Mouse (Mus musculus) ovary, adult 18-20 months (tissue): ENCODE data around the gene Dmac2.

Experiments
- DNase-seq: peaks from one replicate; pipeline ENCODE4 v3.0.0; 2022; ENCODE audit warnings: low spot score, mixed read lengths

Dmac2 gene

GRCm38 (mm10) chr7:25655601-25656428 lies 36.6 kb downstream of the Dmac2 start:
- DNase-seq, result no peak

DNA sequence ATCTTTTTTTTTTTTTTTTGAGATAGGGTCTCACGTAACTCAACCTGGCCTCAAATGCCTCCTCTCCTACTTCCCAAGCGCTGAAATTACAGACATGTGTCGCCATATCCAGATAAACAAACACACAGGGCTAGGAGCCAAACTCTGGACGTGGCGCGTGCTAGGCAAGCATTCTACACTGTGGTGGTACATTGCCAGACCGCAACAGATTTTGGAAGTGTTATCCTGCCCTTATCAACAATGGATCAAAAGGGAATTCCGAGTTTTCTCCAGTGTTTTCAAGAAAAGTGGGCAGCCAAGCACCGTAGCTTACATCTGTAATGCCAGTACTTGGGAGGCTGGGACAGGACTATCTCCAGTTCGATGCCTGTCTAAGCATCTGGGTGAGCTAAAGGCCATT lies 38.6 kb downstream of the Dmac2 start:
- DNase-seq, result no peak

GRCm38 (mm10) chr7:25658657-25659472 lies 39.7 kb downstream of the Dmac2 start, which contains the start of the genes Bckdha and Exosc5:
Gene Bckdha, minus strand, starts transcription at chr7:25658981.
Gene Exosc5, plus strand, starts transcription at chr7:25659164.
- peak; percentile 99 for DNase-seq

DNA sequence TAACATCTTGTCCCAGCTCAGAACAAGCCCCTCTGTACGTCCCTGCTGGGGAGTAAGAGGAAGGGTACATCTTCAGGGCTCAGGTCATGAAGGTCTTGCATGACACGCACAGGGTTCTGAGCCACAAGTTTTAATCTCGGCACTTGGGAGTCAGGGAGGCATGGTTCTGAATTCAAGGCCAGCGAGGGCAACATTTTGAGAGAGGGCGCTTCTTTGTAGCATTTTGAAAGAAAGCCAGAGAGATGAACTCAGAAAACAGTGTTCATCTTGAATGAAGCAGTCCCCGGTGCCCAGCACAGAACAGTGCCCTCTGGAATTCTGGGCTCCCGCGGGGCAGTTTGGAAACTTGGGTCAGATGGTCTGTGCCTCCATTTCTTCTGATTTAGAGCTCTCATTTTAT lies 47.2 kb downstream of the Dmac2 start:
- no peak for DNase-seq

- no peak for DNase-seq
Observed at GRCm38 (mm10) chr7:25669158-25669557, 49.9 kb downstream of the Dmac2 start.

DNA sequence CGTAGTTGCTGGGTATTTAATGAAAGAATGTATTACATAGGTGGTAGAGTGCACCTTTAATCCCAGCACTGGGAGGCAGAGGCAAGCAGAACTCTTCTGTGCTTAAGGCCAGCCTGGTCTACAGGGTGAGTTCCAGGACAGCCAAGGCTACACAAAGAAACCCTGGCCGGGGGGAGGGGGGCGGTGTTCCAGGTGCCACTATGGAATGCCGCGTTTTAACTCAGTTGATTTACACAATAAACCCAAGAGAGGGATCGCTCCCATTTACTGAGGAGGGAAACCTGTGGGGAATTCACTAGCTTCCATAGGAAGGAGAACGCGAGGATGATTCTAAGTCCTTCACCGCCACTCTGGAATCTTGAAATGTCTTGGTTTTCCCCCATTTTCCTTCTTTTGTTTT lies 50.4 kb downstream of the Dmac2 start:
- no peak for DNase-seq

DNA sequence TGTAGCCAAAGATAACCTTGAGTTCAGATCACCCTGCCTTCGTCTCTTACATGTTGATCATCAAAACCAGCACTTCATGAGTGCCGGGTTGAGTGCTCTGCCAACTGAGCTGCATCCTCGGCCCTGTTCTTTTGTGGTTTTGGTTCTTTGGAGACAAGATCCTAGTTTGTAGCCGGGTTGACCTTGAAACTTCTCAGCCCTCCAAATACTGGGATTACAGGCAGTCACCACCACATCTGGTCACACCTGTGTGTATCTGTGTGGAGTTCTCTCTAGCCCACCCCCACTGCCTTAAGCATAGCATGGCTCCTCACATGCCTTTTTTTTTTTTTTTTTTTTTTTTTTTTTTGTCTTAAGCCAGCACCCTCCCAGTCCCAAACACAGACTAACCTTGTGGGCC lies 50.9 kb downstream of the Dmac2 start:
- DNase-seq, result no peak

DNA sequence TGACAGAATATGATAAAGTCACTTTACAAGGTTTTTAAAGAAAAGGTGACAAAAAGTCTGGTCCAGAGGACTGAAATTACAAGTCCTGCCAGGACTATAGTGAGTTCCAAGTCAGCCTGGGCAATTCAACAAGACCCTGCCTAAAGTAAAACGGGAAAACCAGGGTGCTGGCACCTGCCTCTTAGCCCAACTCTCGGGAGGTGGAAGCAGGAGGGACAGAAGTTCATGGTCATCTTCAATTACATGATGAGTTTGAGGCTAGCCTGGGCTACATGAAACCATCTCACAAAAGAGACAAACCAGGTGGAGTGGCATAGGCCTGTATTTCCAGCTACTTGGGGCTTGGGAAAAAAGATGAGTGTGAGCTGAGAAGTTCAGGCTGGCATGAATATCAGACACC lies 52.5 kb downstream of the Dmac2 start:
- no peak for DNase-seq

GRCm38 (mm10) chr7:25672442-25672841 lies 53.2 kb downstream of the Dmac2 start:
- no peak for DNase-seq

- DNase-seq, result no peak
Observed at GRCm38 (mm10) chr7:25674297-25674696, 55.1 kb downstream of the Dmac2 start.

GRCm38 (mm10) chr7:25674719-25675300 lies 55.6 kb downstream of the Dmac2 start, which contains the start of gene Tmem91:
Gene Tmem91, minus strand, starts transcription at chr7:25675166.
- DNase-seq, result no peak
